Mouse (Mus musculus) heart, adult 2 months (tissue): ENCODE measurements at regions not wholly inside any gene's neighbourhood (a gene's known extent, or its start where the extent isn't known, plus 50 kb on each side); places are given as distances from the start of the nearest gene placed in this dataset.

Experiments
- CTCF ChIP-seq: fragments of 200-600 bp; IDR thresholded peaks from 2 replicates; pipeline ENCODE4 v1.8.1; 2022; ENCODE audit warnings: antibody characterized with exemption, mild to moderate bottlenecking, moderate library complexity
- POLR2A ChIP-seq: fragments of 200-500 bp; IDR thresholded peaks from 2 replicates; pipeline ENCODE4 v1.6.1; 2011; ENCODE audit warnings: mild to moderate bottlenecking, low read depth, low read length, control low read depth; ENCODE audit not compliant: insufficient read depth

DNA sequence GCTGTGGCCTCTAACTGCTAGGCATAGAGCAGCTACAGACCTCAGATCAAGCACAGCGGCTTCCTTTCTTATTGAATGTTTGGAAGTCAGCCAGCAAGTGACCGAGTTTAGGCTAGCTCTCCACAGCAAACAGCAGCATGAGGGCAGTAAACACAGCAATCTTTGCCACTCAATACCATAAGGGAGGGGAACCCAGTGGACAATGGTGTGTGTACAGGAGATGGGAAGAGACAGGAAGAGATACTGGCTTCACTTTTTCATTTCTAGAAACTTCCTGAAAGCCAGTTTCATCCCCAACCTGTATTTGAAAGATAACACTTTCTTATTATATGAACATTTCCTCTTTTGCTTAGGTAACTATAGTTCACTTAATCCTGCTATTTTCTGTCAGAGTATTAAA lies 1284.9 kb upstream of the Lrrc6 start:
- no peak for TF ChIP-seq CTCF
- no peak for TF ChIP-seq POLR2A
